Mouse (Mus musculus): ENCODE data around the gene Ctbp1. TPM values are rescaled to one million over a fixed set of nuclear protein-coding genes. Genes with fewer than 3 reads are reported as not detected.

Gene Ctbp1
- 454 and 466 TPM in 2 replicates for polyA plus RNA-seq (2016; fragmentation: Nextera tagmentation; extraction: Ambion mirVana)

GRCm38 (mm10) chr5:33274953-33275454, at the start of gene Ctbp1:
Gene Ctbp1 (minus strand): TSS chr5:33274994.
- under 1% methylated on average over 57 of the region's 57 CpGs for WGBS

GRCm38 (mm10) chr5:33324491-33324890, 49.7 kb upstream of the Ctbp1 start:
- Histone ChIP-seq H3K4me3 (no peak overlapping the region), H3K9me3 (no peaks in the 10 kb centered on the region; the same call in 1 of the 2 replicates), H3K27ac (no peak overlapping the region), H3K4me1 (no peaks in the 10 kb centered on the region), H3K27me3 (ENCODE audit: poor library complexity, severe bottlenecking) (no peaks in the 10 kb centered on the region), H3K36me3 (replicated peaks) (no peaks in the 10 kb centered on the region)
- DNase-seq (ENCODE audit: extremely low spot score, low spot score): no peak
- 63% methylated on average over 2 of the region's 2 CpGs for WGBS

More at GRCm38 (mm10) chr5:33274953-33275454, at the start of gene Ctbp1:
- Histone ChIP-seq H3K4me3 (peak within 1 kb of the TSS; percentile 86), H3K27ac (peak within 1 kb of the TSS; percentile 99), H3K9me3 (no peaks in the 10 kb centered on the region), H3K27me3 (ENCODE audit: poor library complexity, severe bottlenecking) (no peaks in the 10 kb centered on the region), H3K36me3 (replicated peaks) (peaks cover 26% of the 10 kb centered on the region), H3K4me1 (peaks cover 43% of the 10 kb centered on the region)
- DNase-seq (ENCODE audit: extremely low spot score, low spot score): peak; percentile 95

- H3K4me3 ChIP-seq: no peak overlapping the region
- no peak for DNase-seq (ENCODE audit: extremely low spot score, low spot score)
- no peaks in the 10 kb centered on the region for H3K36me3 ChIP-seq (replicated peaks)
- H3K4me1 ChIP-seq: no peaks in the 10 kb centered on the region
- H3K27me3 ChIP-seq (ENCODE audit: poor library complexity, severe bottlenecking): no peaks in the 10 kb centered on the region
- 89% methylated on average over 7 of the region's 7 CpGs for WGBS
- H3K27ac ChIP-seq: no peak overlapping the region
- H3K9me3 ChIP-seq: no peaks in the 10 kb centered on the region
Observed at GRCm38 (mm10) chr5:33312192-33312591, 37.4 kb upstream of the Ctbp1 start.

- WGBS: 68% methylated on average over 3 of the region's 3 CpGs
- Histone ChIP-seq H3K27me3 (ENCODE audit: poor library complexity, severe bottlenecking) (no peaks in the 10 kb centered on the region), H3K4me1 (no peaks in the 10 kb centered on the region), H3K27ac (no peak overlapping the region), H3K4me3 (no peak overlapping the region), H3K9me3 (no peaks in the 10 kb centered on the region), H3K36me3 (replicated peaks) (no peaks in the 10 kb centered on the region)
- no peak for DNase-seq (ENCODE audit: extremely low spot score, low spot score)
Observed at GRCm38 (mm10) chr5:33310704-33311462, 36.1 kb upstream of the Ctbp1 start.

GRCm38 (mm10) chr5:33301801-33302200, 27.0 kb upstream of the Ctbp1 start:
- Histone ChIP-seq H3K4me1 (no peaks in the 10 kb centered on the region), H3K9me3 (no peaks in the 10 kb centered on the region), H3K27me3 (ENCODE audit: poor library complexity, severe bottlenecking) (no peaks in the 10 kb centered on the region), H3K36me3 (replicated peaks) (no peaks in the 10 kb centered on the region), H3K4me3 (no peak overlapping the region), H3K27ac (no peak overlapping the region)
- DNase-seq (ENCODE audit: extremely low spot score, low spot score): no peak
- 89% methylated on average over 2 of the region's 2 CpGs for WGBS

- H3K27ac ChIP-seq: no peak overlapping the region
- H3K4me3 ChIP-seq: no peak overlapping the region
- peaks cover 9% of the 10 kb centered on the region for H3K4me1 ChIP-seq
- no peaks in the 10 kb centered on the region for H3K9me3 ChIP-seq
- no peaks in the 10 kb centered on the region for H3K36me3 ChIP-seq (replicated peaks)
- H3K27me3 ChIP-seq (ENCODE audit: poor library complexity, severe bottlenecking): no peaks in the 10 kb centered on the region
- DNase-seq (ENCODE audit: extremely low spot score, low spot score): no peak
- 72% methylated on average over 6 of the region's 6 CpGs for WGBS
Observed at GRCm38 (mm10) chr5:33297164-33297563, 22.4 kb upstream of the Ctbp1 start.

GRCm38 (mm10) chr5:33293796-33294430, 19.1 kb upstream of the Ctbp1 start:
- H3K9me3 ChIP-seq: no peaks in the 10 kb centered on the region
- DNase-seq (ENCODE audit: extremely low spot score, low spot score): no peak
- WGBS: 82% methylated on average over 16 of the region's 16 CpGs
- H3K4me3 ChIP-seq: no peak overlapping the region
- no peak overlapping the region for H3K27ac ChIP-seq
- H3K36me3 ChIP-seq (replicated peaks): no peaks in the 10 kb centered on the region
- H3K27me3 ChIP-seq (ENCODE audit: poor library complexity, severe bottlenecking): peaks cover 11% of the 10 kb centered on the region; the same call in 1 of the 2 replicates
- H3K4me1 ChIP-seq: peaks cover 26% of the 10 kb centered on the region

- no peaks in the 10 kb centered on the region for H3K27me3 ChIP-seq (ENCODE audit: poor library complexity, severe bottlenecking)
- H3K4me3 ChIP-seq: no peak overlapping the region
- no peaks in the 10 kb centered on the region for H3K36me3 ChIP-seq (replicated peaks)
- 79% methylated on average over 7 of the region's 7 CpGs for WGBS
- H3K4me1 ChIP-seq: peaks cover 8% of the 10 kb centered on the region
- no peak overlapping the region for H3K27ac ChIP-seq
- H3K9me3 ChIP-seq: no peaks in the 10 kb centered on the region
- no peak for DNase-seq (ENCODE audit: extremely low spot score, low spot score)
Observed at GRCm38 (mm10) chr5:33283951-33284350, 9.2 kb upstream of the Ctbp1 start.

GRCm38 (mm10) chr5:33281428-33281827, 6.6 kb upstream of the Ctbp1 start:
- Histone ChIP-seq H3K4me3 (no peak overlapping the region), H3K27ac (no peak overlapping the region), H3K36me3 (replicated peaks) (no peaks in the 10 kb centered on the region), H3K4me1 (no peaks in the 10 kb centered on the region), H3K9me3 (no peaks in the 10 kb centered on the region), H3K27me3 (ENCODE audit: poor library complexity, severe bottlenecking) (no peaks in the 10 kb centered on the region)
- WGBS: 93% methylated on average over 1 of the region's 1 CpGs
- no peak for DNase-seq (ENCODE audit: extremely low spot score, low spot score)

GRCm38 (mm10) chr5:33278950-33279349, 4.2 kb upstream of the Ctbp1 start:
- DNase-seq (ENCODE audit: extremely low spot score, low spot score): no peak
- WGBS: 55% methylated on average over 5 of the region's 5 CpGs
- peaks cover 4% of the 10 kb centered on the region for H3K4me1 ChIP-seq

GRCm38 (mm10) chr5:33277286-33277685, 2.5 kb upstream of the Ctbp1 start:
- Histone ChIP-seq H3K9me3 (no peaks in the 10 kb centered on the region), H3K4me1 (peaks cover 20% of the 10 kb centered on the region), H3K27me3 (ENCODE audit: poor library complexity, severe bottlenecking) (no peaks in the 10 kb centered on the region), H3K27ac (no peak overlapping the region), H3K36me3 (replicated peaks) (peaks cover 14% of the 10 kb centered on the region), H3K4me3 (no peak overlapping the region)
- WGBS: 94% methylated on average over 2 of the region's 2 CpGs
- DNase-seq (ENCODE audit: extremely low spot score, low spot score): no peak

More at GRCm38 (mm10) chr5:33278950-33279349, 4.2 kb upstream of the Ctbp1 start:
- Histone ChIP-seq H3K27ac (no peak overlapping the region), H3K27me3 (ENCODE audit: poor library complexity, severe bottlenecking) (no peaks in the 10 kb centered on the region), H3K36me3 (replicated peaks) (no peaks in the 10 kb centered on the region), H3K9me3 (no peaks in the 10 kb centered on the region), H3K4me3 (no peak overlapping the region)

- no peak for DNase-seq (ENCODE audit: extremely low spot score, low spot score)
- peaks cover 22% of the 10 kb centered on the region for H3K36me3 ChIP-seq (replicated peaks)
- peak overlapping the region; percentile 86 for H3K4me3 ChIP-seq
- WGBS: 25% methylated on average over 1 of the region's 1 CpGs
- H3K4me1 ChIP-seq: peaks cover 35% of the 10 kb centered on the region
- no peaks in the 10 kb centered on the region for H3K27me3 ChIP-seq (ENCODE audit: poor library complexity, severe bottlenecking)
- H3K27ac ChIP-seq: no peak overlapping the region
- no peaks in the 10 kb centered on the region for H3K9me3 ChIP-seq
Observed at GRCm38 (mm10) chr5:33275754-33276153, 960 bp upstream of the Ctbp1 start.
